Mouse (Mus musculus): ENCODE data around the gene Sptbn4.

- TF ChIP-seq POLR2A (IDR thresholded peaks at IDR 0.05; ENCODE audit: borderline replicate concordance, extremely low read depth, insufficient read depth, insufficient read length, poor library complexity, severe bottlenecking) (0 out of 2 replicates have a peak, but pooled peaks have one; percentile 20), CTCF (IDR thresholded peaks at IDR 0.05; ENCODE audit: borderline replicate concordance, extremely low read depth, insufficient read depth, insufficient read length) (no peak)
Measured at GRCm38 (mm10) chr7:27446521-27447418, 716 bp downstream of the Sptbn4 start.

All from brain, embryonic 14.5 days (tissue).